Mouse (Mus musculus) G1E (cell line): ENCODE data around the gene Nepn.

Source experiments
- CTCF ChIP-seq: IDR thresholded peaks from 2 replicates; pipeline ENCODE4 v1.5.1; 2012; ENCODE audit warnings: low read depth, low read length, inconsistent platforms, mixed read lengths
- POLR2AphosphoS5 ChIP-seq: IDR thresholded peaks from 2 replicates; pipeline ENCODE4 v1.6.1; 2012; ENCODE audit warnings: low read depth, low read length, inconsistent platforms; ENCODE audit not compliant: insufficient replicate concordance

GRCm38 (mm10) chr10:52388922-52389430 lies at the start of gene Nepn:
- no peak for TF ChIP-seq CTCF
- no peak for TF ChIP-seq POLR2AphosphoS5
